28 mouse cellular contexts compared by ENCODE assay signal in the genomic region with DNA sequence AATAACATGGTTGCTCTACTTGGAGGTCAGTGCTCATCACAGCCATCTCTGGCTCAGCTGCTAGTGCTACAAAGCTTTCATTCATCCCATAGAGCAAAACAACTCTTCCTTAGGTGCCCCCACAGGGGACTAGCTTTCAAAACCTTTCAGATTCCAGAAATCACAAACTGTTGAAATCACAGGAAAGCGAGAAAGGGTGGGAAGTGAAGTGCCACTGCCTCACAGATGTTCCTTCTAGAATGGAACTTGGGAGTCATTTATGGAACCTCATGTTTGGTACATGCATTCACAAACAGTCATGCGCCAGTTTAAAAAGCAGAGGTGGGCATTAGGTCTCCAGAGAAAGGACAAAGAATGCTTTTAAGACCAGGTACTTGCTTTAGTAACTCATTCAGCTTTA. TPM values are rescaled to one million over a fixed set of nuclear protein-coding genes. Genes with fewer than 3 reads are reported as not detected.
DNase-seq lines count a peak whose midpoint lies in the region; ATAC-seq lines count a peak whose summit lies in the region.
"Had no signal": no experiment of that assay in that cellular context is flagged by ENCODE, and none has a peak within 500 bp of the region (broad histone marks: within the 10 kb centered on the region; RNA-seq: fewer than 3 reads in every experiment).

No protein-coding gene starts in this region.

- 93% methylated on average over 2 of the region's 2 CpGs for WGBS in midbrain, embryonic 11.5 days
- WGBS in midbrain, embryonic 13.5 days: 95% methylated on average over 2 of the region's 2 CpGs

- no peak for DNase-seq in frontal cortex, postnatal 14 days (ENCODE audit: low spot score in 2 of 2)
- peak; percentile 51 for DNase-seq in midbrain, embryonic 11.5 days (ENCODE audit: low spot score, missing footprints)
- peak; percentile 52 for DNase-seq in brain, adult 2 months (ENCODE audit: low read depth, low spot score)
- DNase-seq: adrenal gland, adult 8-10 months; adrenal gland, postnatal 14 days; adrenal gland, postnatal 36 days; B cell, adult 2 months; cerebellum, adult 11 months; cerebellum, adult 18-20 months; cerebellum, adult 8-10 months; cerebellum, adult 9-11 months; cerebellum, postnatal 14 days; cerebellum, postnatal 36 days; embryo, embryonic 11 days had no signal

- H3K9me3 ChIP-seq in midbrain, embryonic 11.5 days (ENCODE audit: control insufficient read depth, low read length): no peaks in the 10 kb centered on the region
- no peaks in the 10 kb centered on the region for H3K9me3 ChIP-seq in midbrain, embryonic 13.5 days
- H3K9me3 ChIP-seq: embryonic facial prominence, embryonic 13.5 days; embryonic facial prominence, embryonic 15.5 days; forebrain, embryonic 10.5 days; forebrain, embryonic 12.5 days had no signal

- no peak overlapping the region for H3K4me2 ChIP-seq in midbrain, embryonic 11.5 days
- H3K4me2 ChIP-seq in midbrain, embryonic 13.5 days (replicated peaks): no peak overlapping the region
- H3K4me2 ChIP-seq: embryonic facial prominence, embryonic 13.5 days; embryonic facial prominence, embryonic 15.5 days; forebrain, embryonic 12.5 days had no signal

- no peak overlapping the region for H3K4me3 ChIP-seq in midbrain, embryonic 11.5 days (ENCODE audit: low read depth, low read length)
- no peak overlapping the region for H3K4me3 ChIP-seq in midbrain, embryonic 13.5 days (replicated peaks)
- H3K4me3 ChIP-seq: embryonic facial prominence, embryonic 13.5 days; embryonic facial prominence, embryonic 15.5 days; erythroblast, embryonic 14.5 days; forebrain, embryonic 10.5 days; forebrain, embryonic 12.5 days had no signal

- ATAC-seq in frontal cortex, adult (ENCODE audit: low TSS enrichment): peak; percentile 45
- ATAC-seq in midbrain, embryonic 11.5 days (ENCODE audit: low FRiP score): no peak
- no peak for ATAC-seq in midbrain, embryonic 13.5 days
- ATAC-seq: activated CD4-positive, CD25-positive, alpha-beta regulatory T cell, adult 4 months; CD4-positive, CD25-positive, alpha-beta regulatory T cell, adult 4 months; forebrain, embryonic 14.5 days; forebrain, embryonic 16.5 days; Patski had no signal

- no peak overlapping the region for H3K9ac ChIP-seq in midbrain, embryonic 11.5 days (ENCODE audit: low read length)
- H3K9ac ChIP-seq in midbrain, embryonic 13.5 days (replicated peaks): no peak overlapping the region
- H3K9ac ChIP-seq: embryonic facial prominence, embryonic 13.5 days; embryonic facial prominence, embryonic 15.5 days; forebrain, embryonic 12.5 days had no signal

- H3K27ac ChIP-seq in midbrain, embryonic 11.5 days (ENCODE audit: low read depth, low read length): no peak overlapping the region
- no peak overlapping the region for H3K27ac ChIP-seq in midbrain, embryonic 13.5 days
- H3K27ac ChIP-seq: embryonic facial prominence, embryonic 13.5 days; embryonic facial prominence, embryonic 15.5 days; forebrain, embryonic 10.5 days; forebrain, embryonic 12.5 days had no signal

- no peaks in the 10 kb centered on the region for H3K27me3 ChIP-seq in midbrain, embryonic 11.5 days (ENCODE audit: control insufficient read depth, insufficient read depth, low read length)
- H3K27me3 ChIP-seq in midbrain, embryonic 13.5 days: no peaks in the 10 kb centered on the region
- H3K27me3 ChIP-seq: CH12.LX; embryonic facial prominence, embryonic 13.5 days; embryonic facial prominence, embryonic 15.5 days; forebrain, embryonic 12.5 days had no signal

- H3K36me3 ChIP-seq in midbrain, embryonic 11.5 days (ENCODE audit: control insufficient read depth, insufficient read depth, low read length): no peaks in the 10 kb centered on the region
- no peaks in the 10 kb centered on the region for H3K36me3 ChIP-seq in midbrain, embryonic 13.5 days
- H3K36me3 ChIP-seq: embryonic facial prominence, embryonic 13.5 days; embryonic facial prominence, embryonic 15.5 days; G1E had no signal

- H3K4me1 ChIP-seq in midbrain, embryonic 11.5 days (ENCODE audit: control insufficient read depth, insufficient read depth, low read length): no peaks in the 10 kb centered on the region
- no peaks in the 10 kb centered on the region for H3K4me1 ChIP-seq in midbrain, embryonic 13.5 days (replicated peaks)
- H3K4me1 ChIP-seq: embryonic facial prominence, embryonic 13.5 days; embryonic facial prominence, embryonic 15.5 days; forebrain, embryonic 10.5 days; forebrain, embryonic 12.5 days had no signal

RNA-seq across cellular contexts. Expression of a gene that starts 35.0 kb away (rescaled TPM):
- polyA plus RNA-seq in midbrain, embryonic 11.5 days (2014; fragmentation: Nextera tagmentation; extraction: Ambion mirVana): 20.1 and 20.7 TPM in 2 replicates
- 32.1 and 35.7 TPM in 2 replicates for polyA plus RNA-seq in midbrain, embryonic 13.5 days (2015; fragmentation: Nextera tagmentation; extraction: Ambion mirVana)
- polyA plus RNA-seq: CD4-positive, CD25-positive, alpha-beta regulatory T cell, adult 4 months; Patski had no signal

RNA-seq across cellular contexts. Expression of a gene that starts 40.9 kb away (rescaled TPM):
- 3.8 and 4.3 TPM in 2 replicates for polyA plus RNA-seq in midbrain, embryonic 11.5 days (2014; fragmentation: Nextera tagmentation; extraction: Ambion mirVana)
- polyA plus RNA-seq in midbrain, embryonic 13.5 days (2015; fragmentation: Nextera tagmentation; extraction: Ambion mirVana): 18.5 and 18.9 TPM in 2 replicates
- polyA plus RNA-seq: erythroblast, embryonic 14.5 days; G1E; Patski had no signal

Comparison
In these comparisons a context has a peak if more than half of its experiments do, and no peak if none do; other contexts are left out.
1. DNase-seq: peak in midbrain, embryonic 11.5 days (single experiment) and brain, adult 2 months (single experiment); none in frontal cortex, postnatal 14 days (0 of 2).